In genomic region chr12:16870405-16871068, GRCm38 (mm10) we compare ENCODE assay signal across 8 mouse cellular contexts. TPM values are rescaled to one million over a fixed set of nuclear protein-coding genes. Genes with fewer than 3 reads are reported as not detected.
DNase-seq lines count a peak whose midpoint lies in the region; ATAC-seq lines count a peak whose summit lies in the region.

No protein-coding gene starts in this region.

- no peak overlapping the region for H3K9ac ChIP-seq in embryonic facial prominence, embryonic 15.5 days
- no peak overlapping the region for H3K9ac ChIP-seq in midbrain, embryonic 13.5 days (replicated peaks)

- H3K4me2 ChIP-seq in embryonic facial prominence, embryonic 15.5 days (replicated peaks): 0 out of 2 replicates have a peak overlapping the region, but pooled peaks have one; percentile 0
- no peak overlapping the region for H3K4me2 ChIP-seq in midbrain, embryonic 13.5 days (replicated peaks)

- DNase-seq in 3134 (ENCODE audit: extremely low read depth, insufficient read length, low spot score): peak; percentile 91
- DNase-seq in adrenal gland, adult 2 months: peak; percentile 77
- peak; percentile 51 for DNase-seq in heart, postnatal 25 days (ENCODE audit: low spot score)
- DNase-seq in limb, embryonic 10.5 days (ENCODE audit: low spot score): peak; percentile 51
- DNase-seq in frontal cortex, adult 2 months (ENCODE audit: extremely low spot score in 1 of 2, low spot score in 1 of 2): no peak
- no peak for DNase-seq in thymus, postnatal 4 days

- no peaks in the 10 kb centered on the region for H3K36me3 ChIP-seq in embryonic facial prominence, embryonic 15.5 days
- H3K36me3 ChIP-seq in limb, embryonic 10.5 days: no peaks in the 10 kb centered on the region
- H3K36me3 ChIP-seq in midbrain, embryonic 13.5 days: no peaks in the 10 kb centered on the region

- H3K27me3 ChIP-seq in embryonic facial prominence, embryonic 15.5 days: no peaks in the 10 kb centered on the region
- H3K27me3 ChIP-seq in limb, embryonic 10.5 days (ENCODE audit: low read depth, poor library complexity, severe bottlenecking): no peaks in the 10 kb centered on the region
- H3K27me3 ChIP-seq in midbrain, embryonic 13.5 days: no peaks in the 10 kb centered on the region

- H3K9me3 ChIP-seq in embryonic facial prominence, embryonic 15.5 days (replicated peaks): no peaks in the 10 kb centered on the region
- no peaks in the 10 kb centered on the region for H3K9me3 ChIP-seq in limb, embryonic 10.5 days (replicated peaks)
- H3K9me3 ChIP-seq in midbrain, embryonic 13.5 days: no peaks in the 10 kb centered on the region

- 22% methylated on average over 8 of the region's 8 CpGs for WGBS in embryonic facial prominence, embryonic 15.5 days
- 42% methylated on average over 8 of the region's 8 CpGs for WGBS in limb, embryonic 10.5 days
- 52% methylated on average over 8 of the region's 8 CpGs for WGBS in midbrain, embryonic 13.5 days

- intact Hi-C loops in heart, postnatal 25 days (cut with DNase I): loop anchor here (2.0 kb wide), 2 partner anchors 24 to 36 kb away; partner anchors contain the start of gene Rock2

- peaks cover 37% of the 10 kb centered on the region for H3K4me1 ChIP-seq in embryonic facial prominence, embryonic 15.5 days
- peaks cover 42% of the 10 kb centered on the region for H3K4me1 ChIP-seq in limb, embryonic 10.5 days
- H3K4me1 ChIP-seq in midbrain, embryonic 13.5 days (replicated peaks): peaks cover 12% of the 10 kb centered on the region

- no peak overlapping the region for H3K4me3 ChIP-seq in embryonic facial prominence, embryonic 15.5 days (replicated peaks)
- H3K4me3 ChIP-seq in limb, embryonic 10.5 days: no peak overlapping the region; the same call in 1 of the 2 replicates
- H3K4me3 ChIP-seq in midbrain, embryonic 13.5 days (replicated peaks): no peak overlapping the region

- peak overlapping the region; percentile 88 for H3K27ac ChIP-seq in embryonic facial prominence, embryonic 15.5 days (replicated peaks)
- peak overlapping the region; percentile 82 for H3K27ac ChIP-seq in limb, embryonic 10.5 days
- H3K27ac ChIP-seq in midbrain, embryonic 13.5 days: peak overlapping the region; percentile 21; the same call in 1 of the 2 replicates

- ATAC-seq in embryonic facial prominence, embryonic 15.5 days (ENCODE audit: insufficient number of reproducible peaks, low FRiP score, low TSS enrichment, low read depth): peak; percentile 81
- peak; percentile 17; the same call in 1 of the 2 replicates for ATAC-seq in midbrain, embryonic 13.5 days

RNA-seq across cellular contexts. Expression of gene Rock2, which starts 24.2 kb away (rescaled TPM):
- 10 to 100 TPM; 71.9 to 74.6 TPM for total RNA-seq in adrenal gland, adult 2 months (2021)
- 2.1 and 2.5 TPM in 2 replicates for polyA plus RNA-seq in adrenal gland, adult 2 months (2012; rRNA removed)
- 17.7 and 17.9 TPM in 2 replicates for polyA plus RNA-seq in embryonic facial prominence, embryonic 15.5 days (2015; fragmentation: Nextera tagmentation; extraction: Ambion mirVana)
- 10 to 100 TPM; 72.8 to 84.7 TPM for total RNA-seq in heart, postnatal 25 days (2021)
- 10.1 and 12.5 TPM in 2 replicates for polyA plus RNA-seq in limb, embryonic 10.5 days (2016; fragmentation: Nextera tagmentation; extraction: Ambion mirVana)
- 14.4 and 15.7 TPM in 2 replicates for polyA plus RNA-seq in midbrain, embryonic 13.5 days (2015; fragmentation: Nextera tagmentation; extraction: Ambion mirVana)
- polyA plus RNA-seq in frontal cortex, adult 2 months (2012; rRNA removed): 39.7 and 42.3 TPM in 2 replicates

RNA-seq across cellular contexts. Expression of gene E2f6, which starts 59.8 kb away (rescaled TPM):
- total RNA-seq in adrenal gland, adult 2 months (2021): 10 to 100 TPM; 35.9 to 46.1 TPM
- polyA plus RNA-seq in adrenal gland, adult 2 months (2012; rRNA removed): 16.4 and 18.6 TPM in 2 replicates
- polyA plus RNA-seq in embryonic facial prominence, embryonic 15.5 days (2015; fragmentation: Nextera tagmentation; extraction: Ambion mirVana): 39.3 and 40.9 TPM in 2 replicates
- 10 to 100 TPM; 67.2 to 69.3 TPM for total RNA-seq in heart, postnatal 25 days (2021)
- polyA plus RNA-seq in limb, embryonic 10.5 days (2016; fragmentation: Nextera tagmentation; extraction: Ambion mirVana): 67.3 and 67.5 TPM in 2 replicates
- polyA plus RNA-seq in midbrain, embryonic 13.5 days (2015; fragmentation: Nextera tagmentation; extraction: Ambion mirVana): 46.7 and 49.5 TPM in 2 replicates
- polyA plus RNA-seq in frontal cortex, adult 2 months (2012; rRNA removed): 37.9 and 38.1 TPM in 2 replicates

Comparison
In these comparisons a context has a peak if more than half of its experiments do, and no peak if none do; other contexts are left out.
1. DNase-seq: peak in 3134 (single experiment), adrenal gland, adult 2 months (single experiment), heart, postnatal 25 days (single experiment) and limb, embryonic 10.5 days (single experiment); none in frontal cortex, adult 2 months (0 of 2) and thymus, postnatal 4 days (single experiment).
2. H3K27ac ChIP-seq: peak in every context shown above with its lines; median percentile 88 in embryonic facial prominence, embryonic 15.5 days; 82 in limb, embryonic 10.5 days; 21 in midbrain, embryonic 13.5 days.